Mouse (Mus musculus): Measurements from ENCODE around the gene Slc10a6. TPM values are rescaled to one million over a fixed set of nuclear protein-coding genes. Genes with fewer than 3 reads are reported as not detected.

Slc10a6 gene
- polyA plus RNA-seq (2021; fragmentation: Nextera tagmentation) = not detected in 2 replicates
- long read RNA-seq, experiment 1 = 0 reads
- long read RNA-seq, experiment 2 = 0 reads

GRCm38 (mm10) chr5:103629111-103629764 is at the start of gene Slc10a6:
TSS of gene Slc10a6 (minus strand) at chr5:103629403.

GRCm38 (mm10) chr5:103655346-103656118 is 26.3 kb upstream of the Slc10a6 start, which contains the start of gene 1700016H13Rik:
TSS of gene 1700016H13Rik (minus strand) at chr5:103656010.

Other genes starting within 250 kb of the Slc10a6 start
- 1.3 and 2.7 TPM in 2 replicates for gene Ptpn13, start 204.2 kb downstream of the Slc10a6 start, polyA plus RNA-seq (2021; fragmentation: Nextera tagmentation)
- gene 1700016H13Rik, start 26.6 kb upstream of the Slc10a6 start, polyA plus RNA-seq (2021; fragmentation: Nextera tagmentation) = 0.13 TPM in 1 of 2 replicates, not detected in the other
- 6.1 and 11.2 TPM in 2 replicates for gene Aff1, start 63.0 kb upstream of the Slc10a6 start, polyA plus RNA-seq (2021; fragmentation: Nextera tagmentation)